Mouse (Mus musculus): ENCODE measurements around the gene Atp5h. TPM values are rescaled to one million over a fixed set of nuclear protein-coding genes. Genes with fewer than 3 reads are reported as not detected.
"Not testable (repeated sequence)": the region's sequence is repeated elsewhere in the genome, so short reads cannot be mapped to it uniquely, and the experiment has no call there.

Gene Atp5h
- total RNA-seq (2021), result 100 to 1,000 TPM; 468 to 483 TPM
- long read RNA-seq, transcript Atp5h-208 (5 exons, 486 nt), result minor isoform, 5 of 145 reads
- long read RNA-seq, transcript Atp5h-201 (6 exons, 625 nt), result major isoform, 123 of 145 reads
- long read RNA-seq, partial matches to known transcripts, result 4 of 145 reads
- long read RNA-seq, other reads (novel, unspliced or antisense), result 7 of 145 reads

GRCm38 (mm10) chr11:115419531-115420237 is at the start of gene Atp5h, which contains the start of gene Kctd2:
TSS of gene Atp5h (minus strand) at chr11:115419962.
TSS of gene Kctd2 (plus strand) at chr11:115420128.
- DNase-seq (ENCODE audit: low spot score in 2 of 2), result peak; percentile 93 to 97

- DNase-seq (ENCODE audit: low spot score in 2 of 2), result no peak
These were observed 47.5 kb upstream of the Atp5h start for GRCm38 (mm10) chr11:115467217-115467618.

GRCm38 (mm10) chr11:115464851-115465250 is 45.1 kb upstream of the Atp5h start:
- no peak for DNase-seq (ENCODE audit: low spot score in 2 of 2)

DNA sequence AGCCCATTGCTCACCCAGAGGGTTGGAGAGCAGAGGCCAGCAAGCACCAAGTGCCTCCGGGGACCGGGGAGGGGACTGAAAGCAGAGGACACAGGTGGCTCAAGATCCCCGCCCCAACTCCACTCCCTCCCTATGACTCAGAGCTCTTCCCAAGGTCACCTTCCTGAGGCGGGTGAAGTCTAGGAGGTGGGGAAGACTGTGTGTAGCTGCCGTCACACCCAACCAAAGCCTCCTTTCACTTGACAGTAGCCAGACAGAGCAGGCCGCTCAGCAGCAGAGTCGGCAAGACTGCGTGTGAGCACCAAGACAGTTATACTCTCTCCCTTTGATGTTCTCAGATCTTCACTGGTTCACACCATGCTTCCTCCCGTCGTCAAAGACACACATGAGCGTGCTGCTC is 43.6 kb upstream of the Atp5h start:
- no peak for DNase-seq (ENCODE audit: low spot score in 2 of 2)

- no peak for DNase-seq (ENCODE audit: low spot score in 2 of 2)
These were observed 42.6 kb upstream of the Atp5h start, which contains the start of gene Slc16a5 for GRCm38 (mm10) chr11:115462243-115462891. TSS of gene Slc16a5 (plus strand) at chr11:115462474.

DNA sequence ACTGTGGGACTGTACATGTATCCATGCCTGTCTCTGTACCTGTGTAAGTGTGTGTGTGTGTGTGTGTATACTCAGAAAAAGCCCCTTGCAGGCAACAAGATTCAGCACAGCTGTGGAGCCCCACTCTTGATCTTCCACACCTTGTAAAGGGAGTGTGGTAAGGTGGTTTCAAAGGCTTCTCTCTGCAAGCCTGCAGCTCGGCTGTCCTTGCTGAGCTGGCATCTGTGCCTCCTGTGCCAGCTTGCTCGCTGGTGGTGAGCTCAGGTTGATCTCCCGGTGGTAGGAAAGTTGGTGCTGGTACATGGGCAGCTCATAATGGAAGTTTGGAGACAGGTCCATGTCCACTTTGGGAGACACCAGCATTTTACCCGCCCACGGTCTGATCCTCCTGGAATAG is 42.1 kb upstream of the Atp5h start:
- DNase-seq (ENCODE audit: low spot score in 2 of 2), result no peak

DNA sequence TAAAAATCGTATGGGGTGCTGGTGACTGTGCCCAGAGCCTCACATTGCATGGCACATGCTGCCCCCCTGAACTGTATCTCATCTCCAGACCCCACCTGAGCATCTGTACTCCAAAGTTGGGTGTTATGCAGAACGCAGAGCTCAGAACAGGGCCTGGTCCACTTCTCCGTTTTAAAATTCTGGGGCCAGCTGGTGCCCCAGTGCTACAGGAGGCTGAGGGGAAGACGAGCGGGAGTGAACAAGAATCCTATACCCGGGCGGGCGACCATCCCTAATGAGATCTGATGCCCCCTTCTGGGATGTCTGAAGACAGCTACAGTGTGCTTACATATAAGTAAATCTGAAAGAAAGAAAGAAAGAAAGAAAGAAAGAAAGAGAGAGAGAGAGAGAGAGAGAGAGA is 41.2 kb upstream of the Atp5h start:
- DNase-seq (ENCODE audit: low spot score in 2 of 2), result no peak

- DNase-seq (ENCODE audit: low spot score in 2 of 2), result no peak
These were observed 37.6 kb upstream of the Atp5h start for GRCm38 (mm10) chr11:115457405-115457804.

DNA sequence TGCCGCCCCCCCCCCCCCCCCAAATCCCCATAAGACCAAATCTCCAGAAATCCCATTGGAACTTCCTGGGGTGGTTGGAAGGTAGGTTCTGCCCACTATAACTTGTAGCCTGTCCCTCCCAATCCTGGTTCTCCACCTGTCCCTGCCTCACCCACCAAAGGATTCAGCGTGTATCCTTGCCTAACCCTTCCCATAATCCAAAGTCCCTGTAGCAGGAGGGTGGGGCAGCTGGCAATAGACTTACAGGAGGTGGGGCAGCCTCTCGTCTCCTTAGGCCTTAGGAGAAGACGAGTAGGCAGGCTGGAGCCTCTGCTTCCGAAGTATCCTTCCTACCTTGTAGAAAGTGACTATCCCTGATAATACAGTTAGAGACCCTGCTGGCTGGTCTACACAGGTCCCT is 36.4 kb upstream of the Atp5h start:
- DNase-seq (ENCODE audit: low spot score in 2 of 2), result no peak

DNA sequence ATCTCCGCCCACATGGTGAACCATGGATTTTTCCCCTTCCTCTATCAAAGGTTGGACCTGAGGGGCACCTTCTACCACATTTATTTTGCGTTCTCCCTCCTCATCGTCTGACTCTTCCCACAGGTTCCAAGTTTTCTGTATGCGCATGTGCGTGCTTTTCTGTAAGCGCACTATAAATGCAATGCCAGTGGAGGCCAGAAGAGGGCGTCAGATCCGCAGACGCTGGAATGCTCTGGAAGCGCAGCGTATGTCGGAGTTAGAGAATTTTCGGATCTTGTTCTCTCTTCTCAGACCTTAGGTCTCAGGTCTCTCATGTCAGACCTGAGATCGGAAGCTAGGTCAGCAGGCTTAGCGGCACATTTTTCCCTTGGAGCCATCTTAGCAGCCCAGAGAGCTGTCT is 35.9 kb upstream of the Atp5h start:
- no peak for DNase-seq (ENCODE audit: low spot score in 2 of 2)

- not testable (repeated sequence) for DNase-seq (ENCODE audit: low spot score in 2 of 2)
These were observed 35.1 kb upstream of the Atp5h start for GRCm38 (mm10) chr11:115454822-115455221.

GRCm38 (mm10) chr11:115453306-115453705 is 33.5 kb upstream of the Atp5h start:
- DNase-seq (ENCODE audit: low spot score in 2 of 2), result no peak

- no peak for DNase-seq (ENCODE audit: low spot score in 2 of 2)
These were observed 32.6 kb upstream of the Atp5h start for GRCm38 (mm10) chr11:115452281-115452860.

DNA sequence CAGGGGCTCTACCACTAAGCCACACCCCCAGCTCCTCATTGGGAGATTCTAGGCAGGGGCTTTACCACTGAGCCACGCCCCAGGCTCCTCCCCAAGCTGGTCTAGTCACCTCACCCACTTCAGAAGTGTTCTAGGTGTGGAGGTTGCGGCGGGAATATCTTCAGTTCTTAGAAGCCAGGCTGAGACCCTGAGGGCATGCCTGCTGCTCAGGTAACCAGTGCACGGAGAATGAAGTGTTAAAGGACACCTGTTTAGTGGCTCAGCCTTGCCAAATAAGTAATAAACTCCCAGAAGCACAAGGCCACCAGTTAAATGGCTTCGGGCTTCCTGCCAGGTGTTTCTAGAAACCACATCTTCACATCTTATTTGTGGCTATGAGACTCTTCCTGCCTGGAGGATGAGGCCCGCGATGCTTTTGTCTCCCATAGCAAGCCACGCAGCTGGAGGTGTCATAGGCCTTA is 32.0 kb upstream of the Atp5h start:
- no peak for DNase-seq (ENCODE audit: low spot score in 2 of 2)

- DNase-seq (ENCODE audit: low spot score in 2 of 2), result no peak
These were observed 30.4 kb upstream of the Atp5h start for GRCm38 (mm10) chr11:115450176-115450575.

- no peak for DNase-seq (ENCODE audit: low spot score in 2 of 2)
These were observed 29.2 kb upstream of the Atp5h start for GRCm38 (mm10) chr11:115448998-115449397.

DNA sequence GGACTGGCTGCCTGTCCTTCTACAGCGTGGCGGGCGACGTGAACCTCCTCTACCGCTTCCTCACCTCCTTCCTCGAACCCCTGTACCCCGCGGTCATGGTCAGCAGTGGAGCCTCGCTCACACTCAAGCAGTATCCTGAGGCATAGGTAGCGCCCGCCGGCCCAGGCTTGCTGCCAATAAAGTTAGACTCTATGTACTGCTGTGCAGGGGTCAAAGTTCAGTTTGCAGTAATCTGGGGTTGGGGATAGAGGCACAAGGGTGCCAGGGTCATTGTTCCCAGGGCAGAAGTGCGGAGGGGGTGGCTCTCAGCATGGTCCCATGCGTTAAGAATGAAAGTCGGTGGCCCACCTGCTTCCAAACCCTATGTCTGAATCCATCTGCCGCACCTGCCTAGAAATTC is 28.3 kb upstream of the Atp5h start:
- DNase-seq (ENCODE audit: low spot score in 2 of 2), result no peak

GRCm38 (mm10) chr11:115447321-115447885 is 27.6 kb upstream of the Atp5h start:
- DNase-seq (ENCODE audit: low spot score in 2 of 2), result no peak

DNA sequence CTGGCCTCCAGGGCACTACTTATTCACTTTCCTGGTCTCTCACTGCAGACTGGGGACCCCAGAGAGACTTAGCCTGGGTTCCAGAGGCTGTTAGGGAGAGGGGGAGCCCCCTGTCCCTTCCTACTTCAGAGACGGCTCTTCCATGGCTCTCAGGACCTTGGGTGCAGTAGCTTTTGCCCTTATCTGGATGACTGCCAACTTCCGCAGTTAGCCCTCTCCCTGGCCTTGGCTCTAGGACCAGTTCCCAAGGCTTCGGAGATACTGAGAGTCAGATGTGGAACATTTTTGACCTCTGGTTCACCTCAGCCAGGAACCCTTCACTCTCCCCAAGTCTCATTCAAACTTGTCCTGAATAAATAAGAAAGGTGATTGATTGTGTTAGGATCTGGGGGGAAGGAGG is 27.1 kb upstream of the Atp5h start:
- no peak for DNase-seq (ENCODE audit: low spot score in 2 of 2)

DNA sequence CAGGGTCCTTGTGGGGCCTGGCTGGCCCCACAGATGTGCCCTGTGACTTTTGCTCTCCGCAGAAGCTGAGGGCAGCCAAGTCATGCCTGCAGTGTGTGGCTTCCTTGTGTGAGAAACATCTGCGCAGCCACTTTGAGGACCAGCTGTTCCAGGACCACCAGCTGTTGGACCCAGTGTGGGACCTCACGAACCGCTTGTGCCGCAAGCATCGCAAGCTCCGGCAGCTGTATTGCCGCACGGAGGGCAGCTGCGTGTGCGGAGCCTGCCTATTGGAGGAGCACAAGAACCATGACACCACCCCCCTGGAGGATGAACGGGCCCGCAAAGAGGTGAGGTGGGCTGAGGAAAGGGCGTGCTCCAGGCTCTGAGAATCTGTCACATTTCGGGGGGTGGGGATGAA is 21.7 kb upstream of the Atp5h start:
- DNase-seq (ENCODE audit: low spot score in 2 of 2), result no peak

GRCm38 (mm10) chr11:115439906-115440595 is 20.3 kb upstream of the Atp5h start, which contains the start of gene Trim80:
TSS of gene Trim80 (plus strand) at chr11:115440545.
- no peak for DNase-seq (ENCODE audit: low spot score in 2 of 2)

All from layer of hippocampus, adult 18-20 months (tissue).